Mouse (Mus musculus): Measurements from ENCODE around the gene Kcnn4. TPM values are rescaled to one million over a fixed set of nuclear protein-coding genes. Genes with fewer than 3 reads are reported as not detected.

Gene Kcnn4
- polyA plus RNA-seq, 1 experiment from 2014 or later = 0.09 TPM

DNA sequence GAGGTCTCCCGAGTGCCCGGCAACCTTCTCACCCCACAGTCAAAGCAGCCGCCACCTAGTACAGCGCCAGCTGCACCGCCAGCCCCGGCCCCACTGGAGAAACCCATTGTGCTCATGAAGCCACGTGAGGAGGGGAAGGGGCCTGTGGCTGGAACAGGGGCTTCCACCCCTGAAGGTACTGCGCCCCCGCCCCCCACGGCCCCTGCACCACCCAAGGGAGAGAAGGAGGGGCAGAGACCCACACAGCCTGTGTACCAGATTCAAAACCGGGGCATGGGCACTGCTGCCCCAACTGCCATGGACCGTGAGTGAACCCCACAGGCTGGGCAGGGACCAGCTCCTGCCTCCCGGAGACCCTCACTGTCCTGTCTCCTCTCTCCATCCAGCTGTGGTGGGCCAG, 35.6 kb downstream of the Kcnn4 start:
- H3K36me3 ChIP-seq (ENCODE audit: control insufficient read depth, insufficient read depth, low read length) = peaks cover 42% of the 10 kb centered on the region
- H3K4me2 ChIP-seq (ENCODE audit: low read length) = no peak overlapping the region
- H3K27me3 ChIP-seq (replicated peaks; ENCODE audit: control insufficient read depth, insufficient read depth, low read length) = no peaks in the 10 kb centered on the region
- 88% methylated on average over 12 of the region's 13 CpGs for WGBS
- H3K27ac ChIP-seq (ENCODE audit: low read depth, low read length) = no peak overlapping the region
- ATAC-seq (no peak), DNase-seq (ENCODE audit: low spot score) (no peak)
- H3K4me3 ChIP-seq (ENCODE audit: low read depth, low read length) = no peak overlapping the region
- no peak overlapping the region for H3K9ac ChIP-seq (ENCODE audit: low read length)
- no peaks in the 10 kb centered on the region for H3K9me3 ChIP-seq (replicated peaks; ENCODE audit: control insufficient read depth, low read length)
- H3K4me1 ChIP-seq (ENCODE audit: control insufficient read depth, insufficient read depth, low read length) = no peaks in the 10 kb centered on the region

DNA sequence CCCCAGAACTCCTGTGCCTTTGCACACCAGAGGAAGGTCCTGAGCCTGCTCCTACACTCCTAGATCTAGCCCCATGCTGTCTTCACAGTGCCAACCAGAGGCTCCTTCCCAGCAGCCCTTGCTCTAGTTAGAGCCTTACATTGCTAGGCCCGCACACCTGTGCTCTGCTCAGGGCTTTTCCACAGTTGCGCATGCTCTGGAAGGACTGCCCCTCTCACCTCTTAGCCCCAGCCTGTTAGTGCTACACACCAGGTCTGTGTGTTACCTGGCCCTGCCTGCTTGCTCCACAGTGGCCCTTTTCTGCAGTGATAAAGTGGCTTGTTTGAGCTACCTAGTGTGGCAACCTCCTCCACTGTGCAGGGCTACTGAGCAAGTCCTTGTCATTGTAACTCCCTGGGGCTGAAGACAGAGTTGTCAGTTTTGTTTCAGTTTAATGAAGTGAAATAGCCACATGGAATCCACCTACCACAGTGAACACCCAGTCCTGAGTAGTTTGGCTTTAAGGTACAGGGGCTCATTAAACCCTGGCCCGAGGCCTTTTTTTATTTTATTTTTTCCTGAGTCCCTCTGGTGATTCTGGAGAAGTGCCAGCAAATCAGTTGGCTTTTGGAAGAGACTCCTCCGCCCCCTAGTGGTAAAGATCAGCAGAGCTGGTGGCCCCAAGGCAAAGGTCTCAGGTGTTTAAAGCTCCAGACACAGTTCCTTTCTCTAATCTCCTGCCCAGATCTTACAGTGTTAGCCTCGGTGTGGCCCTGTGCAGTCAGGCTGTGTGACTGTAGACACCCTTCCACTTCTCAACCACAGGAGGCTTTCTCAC, 36.7 kb downstream of the Kcnn4 start:
- WGBS = 43% methylated on average over 5 of the region's 5 CpGs
- Histone ChIP-seq H3K4me1 (ENCODE audit: control insufficient read depth, insufficient read depth, low read length) (no peaks in the 10 kb centered on the region), H3K4me2 (ENCODE audit: low read length) (no peak overlapping the region), H3K36me3 (ENCODE audit: control insufficient read depth, insufficient read depth, low read length) (peaks cover 42% of the 10 kb centered on the region), H3K9ac (ENCODE audit: low read length) (no peak overlapping the region), H3K27me3 (replicated peaks; ENCODE audit: control insufficient read depth, insufficient read depth, low read length) (no peaks in the 10 kb centered on the region), H3K4me3 (ENCODE audit: low read depth, low read length) (no peak overlapping the region), H3K27ac (ENCODE audit: low read depth, low read length) (no peak overlapping the region), H3K9me3 (replicated peaks; ENCODE audit: control insufficient read depth, low read length) (no peaks in the 10 kb centered on the region)
- ATAC-seq (peak; percentile 43; the same call in 1 of the 2 replicates), DNase-seq (ENCODE audit: low spot score) (peak; percentile 88)

DNA sequence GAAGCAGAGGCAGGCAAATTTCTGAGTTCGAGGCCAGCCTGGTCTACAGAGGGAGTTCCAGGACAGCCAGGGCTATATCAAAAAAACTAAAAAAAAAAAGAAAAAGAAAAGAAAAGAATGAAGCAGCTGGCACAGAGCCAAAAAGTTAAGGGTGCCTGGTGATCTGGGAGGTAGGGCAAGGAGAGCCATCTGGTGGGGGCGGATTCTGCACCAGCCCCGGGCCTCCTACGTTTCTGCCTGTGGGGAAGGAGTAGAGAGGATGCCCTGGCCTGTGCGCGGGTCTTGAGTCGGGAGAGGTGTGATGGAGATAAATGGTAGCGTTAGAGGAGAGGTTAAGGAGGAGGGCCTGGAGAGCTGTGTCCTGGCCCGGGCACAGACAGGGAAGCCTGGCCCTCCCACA, 38.1 kb downstream of the Kcnn4 start:
- 87% methylated on average over 9 of the region's 9 CpGs for WGBS
- H3K4me2 ChIP-seq (ENCODE audit: low read length) = no peak overlapping the region
- no peaks in the 10 kb centered on the region for H3K4me1 ChIP-seq (ENCODE audit: control insufficient read depth, insufficient read depth, low read length)
- H3K36me3 ChIP-seq (ENCODE audit: control insufficient read depth, insufficient read depth, low read length) = peaks cover 37% of the 10 kb centered on the region
- no peak overlapping the region for H3K27ac ChIP-seq (ENCODE audit: low read depth, low read length)
- no peaks in the 10 kb centered on the region for H3K27me3 ChIP-seq (replicated peaks; ENCODE audit: control insufficient read depth, insufficient read depth, low read length)
- no peaks in the 10 kb centered on the region for H3K9me3 ChIP-seq (replicated peaks; ENCODE audit: control insufficient read depth, low read length)
- no peak for ATAC-seq
- no peak for DNase-seq (ENCODE audit: low spot score)
- H3K9ac ChIP-seq (ENCODE audit: low read length) = no peak overlapping the region
- H3K4me3 ChIP-seq (ENCODE audit: low read depth, low read length) = no peak overlapping the region

DNA sequence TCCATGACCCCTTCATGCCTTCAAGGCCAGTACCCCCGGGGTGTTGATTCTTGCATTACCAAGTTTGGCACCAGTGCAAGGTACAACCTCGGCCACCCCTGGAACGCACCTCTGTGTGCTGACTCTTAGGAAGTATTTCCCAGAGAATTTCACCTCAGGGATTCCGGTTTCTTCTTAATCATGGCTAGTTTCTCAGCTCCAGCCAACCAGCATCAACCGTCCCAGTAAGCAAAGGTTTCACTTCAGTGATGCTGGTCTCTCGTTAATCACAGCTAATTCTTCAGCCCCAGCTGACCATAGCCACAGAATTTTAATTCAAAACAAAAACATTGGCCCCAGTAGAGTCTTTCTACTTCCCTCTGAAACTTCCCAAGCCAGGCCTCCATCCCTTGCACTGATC, 40.1 kb downstream of the Kcnn4 start:
- Histone ChIP-seq H3K27ac (ENCODE audit: low read depth, low read length) (no peak overlapping the region), H3K4me3 (ENCODE audit: low read depth, low read length) (no peak overlapping the region), H3K9me3 (replicated peaks; ENCODE audit: control insufficient read depth, low read length) (no peaks in the 10 kb centered on the region), H3K27me3 (replicated peaks; ENCODE audit: control insufficient read depth, insufficient read depth, low read length) (no peaks in the 10 kb centered on the region), H3K36me3 (ENCODE audit: control insufficient read depth, insufficient read depth, low read length) (peaks cover 21% of the 10 kb centered on the region), H3K4me2 (ENCODE audit: low read length) (no peak overlapping the region), H3K4me1 (ENCODE audit: control insufficient read depth, insufficient read depth, low read length) (no peaks in the 10 kb centered on the region), H3K9ac (ENCODE audit: low read length) (no peak overlapping the region)
- 86% methylated on average over 6 of the region's 6 CpGs for WGBS
- ATAC-seq = no peak
- DNase-seq (ENCODE audit: low spot score) = no peak

DNA sequence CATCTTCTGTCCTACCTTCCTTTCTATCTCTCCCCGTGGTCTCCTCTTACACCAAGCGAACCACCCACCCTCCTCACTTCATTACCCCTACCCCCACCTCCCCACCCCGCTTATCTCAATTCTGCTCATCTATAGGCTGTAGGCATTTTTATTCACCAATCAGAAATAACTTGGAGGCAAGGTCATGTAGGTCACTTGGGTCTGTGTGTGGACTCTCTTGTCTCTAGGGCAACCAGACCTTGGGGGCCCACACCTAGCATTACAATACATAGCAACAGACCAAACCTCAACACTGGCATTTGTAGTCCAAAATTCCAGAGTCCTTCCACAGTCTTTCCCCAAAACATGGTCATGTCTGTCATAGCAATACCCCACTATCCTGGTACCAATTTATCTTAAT, 40.8 kb downstream of the Kcnn4 start:
- no peak for ATAC-seq
- Histone ChIP-seq H3K27ac (ENCODE audit: low read depth, low read length) (no peak overlapping the region), H3K9ac (ENCODE audit: low read length) (no peak overlapping the region), H3K36me3 (ENCODE audit: control insufficient read depth, insufficient read depth, low read length) (peaks cover 14% of the 10 kb centered on the region), H3K4me1 (ENCODE audit: control insufficient read depth, insufficient read depth, low read length) (no peaks in the 10 kb centered on the region), H3K4me3 (ENCODE audit: low read depth, low read length) (no peak overlapping the region), H3K27me3 (replicated peaks; ENCODE audit: control insufficient read depth, insufficient read depth, low read length) (no peaks in the 10 kb centered on the region), H3K9me3 (replicated peaks; ENCODE audit: control insufficient read depth, low read length) (no peaks in the 10 kb centered on the region), H3K4me2 (ENCODE audit: low read length) (no peak overlapping the region)
- WGBS = 90% methylated on average over 3 of the region's 3 CpGs
- no peak for DNase-seq (ENCODE audit: low spot score)

DNA sequence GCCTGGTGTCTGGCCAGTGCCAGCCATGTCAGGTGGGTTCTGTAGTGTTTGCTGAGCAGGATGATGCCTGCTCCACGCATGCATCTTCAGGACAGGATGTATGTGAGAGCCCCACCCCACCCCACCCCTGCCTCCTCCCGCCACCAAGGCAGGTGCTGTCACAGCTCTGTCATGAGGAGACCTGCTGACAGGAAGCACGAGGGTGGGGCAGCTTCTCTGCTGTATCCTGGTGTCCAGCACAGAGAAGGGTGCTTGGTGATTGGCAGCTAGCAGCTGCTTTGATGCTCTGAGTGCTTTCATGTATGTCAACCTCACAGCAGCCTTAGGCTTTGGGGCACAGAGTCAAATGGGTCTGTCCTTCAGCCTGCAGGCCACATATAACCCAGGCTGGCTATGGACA, 43.6 kb downstream of the Kcnn4 start:
- H3K9me3 ChIP-seq (replicated peaks; ENCODE audit: control insufficient read depth, low read length) = no peaks in the 10 kb centered on the region
- H3K9ac ChIP-seq (ENCODE audit: low read length) = no peak overlapping the region
- no peak overlapping the region for H3K4me3 ChIP-seq (ENCODE audit: low read depth, low read length)
- ATAC-seq (no peak), DNase-seq (ENCODE audit: low spot score) (no peak)
- H3K4me1 ChIP-seq (ENCODE audit: control insufficient read depth, insufficient read depth, low read length) = no peaks in the 10 kb centered on the region
- no peaks in the 10 kb centered on the region for H3K27me3 ChIP-seq (replicated peaks; ENCODE audit: control insufficient read depth, insufficient read depth, low read length)
- 87% methylated on average over 3 of the region's 3 CpGs for WGBS
- no peak overlapping the region for H3K27ac ChIP-seq (ENCODE audit: low read depth, low read length)
- H3K36me3 ChIP-seq (ENCODE audit: control insufficient read depth, insufficient read depth, low read length) = peaks cover 14% of the 10 kb centered on the region; the same call in 1 of the 2 replicates
- no peak overlapping the region for H3K4me2 ChIP-seq (ENCODE audit: low read length)

DNA sequence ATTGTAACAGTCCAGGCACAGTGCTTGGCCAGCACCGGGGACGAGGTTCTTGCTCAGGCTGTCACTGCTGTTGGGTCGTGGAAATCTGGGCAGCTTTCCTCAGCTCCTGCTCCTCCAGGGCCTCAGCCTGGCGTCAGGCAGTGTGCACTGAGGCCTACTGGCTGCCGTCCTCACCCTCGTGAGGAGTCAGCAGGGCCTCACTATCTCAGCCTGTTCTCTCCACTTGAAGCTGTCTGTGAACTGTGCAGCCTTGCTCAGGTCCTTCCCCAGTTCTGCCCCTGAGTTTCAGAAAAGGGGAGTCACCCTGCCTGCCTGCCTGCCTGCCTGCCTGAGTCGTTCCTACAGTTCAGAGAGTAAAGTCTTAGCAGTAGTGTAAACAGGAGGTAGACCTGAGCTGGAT, 45.2 kb downstream of the Kcnn4 start:
- DNase-seq (ENCODE audit: low spot score) (no peak), ATAC-seq (no peak)
- Histone ChIP-seq H3K27me3 (replicated peaks; ENCODE audit: control insufficient read depth, insufficient read depth, low read length) (no peaks in the 10 kb centered on the region), H3K4me1 (ENCODE audit: control insufficient read depth, insufficient read depth, low read length) (no peaks in the 10 kb centered on the region), H3K4me2 (ENCODE audit: low read length) (no peak overlapping the region), H3K4me3 (ENCODE audit: low read depth, low read length) (no peak overlapping the region), H3K9ac (ENCODE audit: low read length) (no peak overlapping the region), H3K9me3 (replicated peaks; ENCODE audit: control insufficient read depth, low read length) (no peaks in the 10 kb centered on the region), H3K36me3 (ENCODE audit: control insufficient read depth, insufficient read depth, low read length) (peaks cover 14% of the 10 kb centered on the region; the same call in 1 of the 2 replicates), H3K27ac (ENCODE audit: low read depth, low read length) (no peak overlapping the region)
- 83% methylated on average over 7 of the region's 7 CpGs for WGBS

DNA sequence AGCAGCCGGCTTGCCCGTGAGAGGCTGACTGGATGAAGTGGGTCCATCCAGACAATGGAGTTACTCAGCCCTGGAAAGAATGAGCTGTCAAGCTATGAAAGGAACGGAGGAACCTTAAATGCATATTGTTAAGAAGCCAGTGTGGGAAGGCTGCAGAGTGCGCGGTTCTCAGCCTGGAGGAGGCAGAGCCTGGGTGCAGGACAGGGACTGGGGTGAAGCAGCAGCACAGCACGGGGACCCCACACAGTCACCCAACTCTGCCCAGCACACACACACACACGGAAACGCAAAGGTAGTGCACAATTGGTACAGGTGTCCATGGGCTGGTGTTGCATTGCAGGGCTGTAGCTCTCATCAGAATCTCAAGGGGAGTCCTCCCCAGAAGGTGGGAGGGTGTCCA, 49.5 kb downstream of the Kcnn4 start:
- Histone ChIP-seq H3K27me3 (replicated peaks; ENCODE audit: control insufficient read depth, insufficient read depth, low read length) (no peaks in the 10 kb centered on the region), H3K9ac (ENCODE audit: low read length) (no peak overlapping the region), H3K36me3 (ENCODE audit: control insufficient read depth, insufficient read depth, low read length) (peaks cover 43% of the 10 kb centered on the region; the same call in 1 of the 2 replicates), H3K4me2 (ENCODE audit: low read length) (no peak overlapping the region), H3K9me3 (replicated peaks; ENCODE audit: control insufficient read depth, low read length) (no peaks in the 10 kb centered on the region), H3K4me3 (ENCODE audit: low read depth, low read length) (no peak overlapping the region), H3K27ac (ENCODE audit: low read depth, low read length) (no peak overlapping the region), H3K4me1 (ENCODE audit: control insufficient read depth, insufficient read depth, low read length) (no peaks in the 10 kb centered on the region)
- DNase-seq (ENCODE audit: low spot score) (no peak), ATAC-seq (no peak)
- 28% methylated on average over 8 of the region's 8 CpGs for WGBS

DNA sequence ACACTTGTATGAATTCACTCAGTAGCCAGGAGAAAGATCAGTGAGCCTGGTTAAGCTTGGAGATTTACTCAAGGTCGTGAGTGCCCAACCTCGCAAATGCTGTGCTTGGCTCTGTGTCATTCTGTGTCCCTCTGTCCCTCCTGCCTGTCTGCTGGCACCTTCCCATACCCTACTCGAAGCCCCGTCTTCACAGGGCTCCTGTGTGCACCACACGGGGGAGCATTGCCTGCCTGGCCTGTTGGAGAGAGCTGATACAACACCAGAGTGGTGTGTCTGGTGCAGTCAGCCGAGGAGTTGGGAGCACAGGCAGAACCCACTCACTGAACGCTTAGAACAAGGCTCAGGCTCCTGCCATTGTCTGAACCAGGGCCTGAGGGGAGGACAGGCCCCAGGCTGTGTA, 51.6 kb downstream of the Kcnn4 start:
- WGBS = 66% methylated on average over 7 of the region's 7 CpGs
- Histone ChIP-seq H3K27me3 (replicated peaks; ENCODE audit: control insufficient read depth, insufficient read depth, low read length) (no peaks in the 10 kb centered on the region), H3K36me3 (ENCODE audit: control insufficient read depth, insufficient read depth, low read length) (peaks cover 40% of the 10 kb centered on the region; the same call in 1 of the 2 replicates), H3K4me2 (ENCODE audit: low read length) (no peak overlapping the region), H3K4me3 (ENCODE audit: low read depth, low read length) (no peak overlapping the region), H3K4me1 (ENCODE audit: control insufficient read depth, insufficient read depth, low read length) (no peaks in the 10 kb centered on the region), H3K27ac (ENCODE audit: low read depth, low read length) (no peak overlapping the region), H3K9me3 (replicated peaks; ENCODE audit: control insufficient read depth, low read length) (no peaks in the 10 kb centered on the region), H3K9ac (ENCODE audit: low read length) (no peak overlapping the region)
- DNase-seq (ENCODE audit: low spot score) (no peak), ATAC-seq (no peak)
